Mouse (Mus musculus) G1E-ER4 (cell line): ENCODE results near the gene Coa4. TPM values are rescaled to one million over a fixed set of nuclear protein-coding genes. Genes with fewer than 3 reads are reported as not detected.

Experiments used
- GATA1 ChIP-seq: IDR thresholded peaks from one replicate; pipeline ENCODE4 v1.8.0; 2012; ENCODE audit warnings: low read length, inconsistent platforms
- polyA plus RNA-seq: library from polyadenylated mRNA; stranded (reverse); fragments of >175 nt; gene quantifications from 2 replicates; pipeline ENCODE4 v1.2.3, GENCODE M21; 2012

Coa4 gene
- polyA plus RNA-seq, 1 experiment = 13.4 TPM

DNA sequence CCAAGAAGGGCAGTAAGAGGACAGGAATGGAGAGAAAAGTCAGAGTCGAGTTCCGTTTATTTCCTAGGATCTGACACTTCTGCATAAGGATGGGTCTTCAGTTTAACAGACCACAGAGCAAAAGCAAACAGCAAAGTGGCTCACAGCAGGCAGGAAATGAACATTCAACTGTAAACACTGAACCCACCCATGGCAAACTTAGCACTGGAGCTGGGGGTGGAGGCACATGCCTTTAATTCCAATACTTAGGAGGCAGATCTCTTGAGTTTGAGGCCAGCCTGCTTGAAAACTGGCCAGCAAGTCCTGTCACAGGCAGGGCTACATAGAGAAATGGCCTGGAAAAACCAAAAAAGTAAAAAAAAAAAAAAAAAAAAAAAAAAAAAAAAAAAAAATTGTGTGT, 3.4 kb upstream of the Coa4 start:
- no peak for TF ChIP-seq GATA1

- no peak for TF ChIP-seq GATA1
These were observed 2.7 kb upstream of the Coa4 start for GRCm38 (mm10) chr7:100534216-100534615.

GRCm38 (mm10) chr7:100535831-100536230, 1.0 kb upstream of the Coa4 start:
- no peak for TF ChIP-seq GATA1

- TF ChIP-seq GATA1 = no peak
These were observed 640 bp downstream of the Coa4 start for GRCm38 (mm10) chr7:100537519-100537902.

DNA sequence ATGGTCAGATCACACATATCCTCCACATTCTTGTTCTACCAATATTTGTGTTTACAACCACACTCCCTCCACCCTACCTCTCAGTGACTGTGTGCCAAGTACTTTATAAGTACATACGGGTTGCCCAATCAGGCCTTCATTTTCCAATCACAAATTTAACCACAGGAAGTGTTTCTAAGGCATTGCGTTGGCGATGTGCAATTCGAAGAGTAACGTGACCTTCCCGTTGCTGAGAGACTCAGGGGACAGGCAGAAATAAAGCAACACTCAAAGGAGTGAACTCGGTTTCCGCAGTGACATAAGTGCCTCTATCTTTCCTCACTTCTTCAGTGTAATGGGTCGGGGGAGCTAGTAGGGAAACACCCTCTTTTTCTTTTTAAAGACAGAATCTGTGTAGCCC, 2.6 kb downstream of the Coa4 start:
- TF ChIP-seq GATA1 = no peak

DNA sequence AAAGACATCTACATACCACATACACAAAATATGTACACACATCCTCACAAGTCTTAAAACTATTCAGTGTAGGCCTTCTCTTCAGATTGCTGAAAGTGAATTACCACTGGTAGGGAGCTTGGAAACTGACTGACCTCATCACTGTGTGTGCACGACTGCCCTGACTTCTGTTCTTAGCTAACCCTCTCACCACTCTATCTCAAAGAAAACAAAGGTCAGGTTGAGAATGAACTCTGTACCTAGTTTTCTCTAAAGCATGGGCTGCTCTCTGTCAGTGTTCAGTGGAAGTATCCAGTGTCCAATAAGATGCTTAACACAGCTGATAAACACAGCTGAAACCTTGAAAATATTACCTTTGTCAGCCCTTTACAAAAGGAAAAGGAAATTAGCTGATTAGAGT, 7.6 kb downstream of the Coa4 start:
- TF ChIP-seq GATA1 = no peak

- TF ChIP-seq GATA1 = no peak
These were observed 10.8 kb downstream of the Coa4 start for GRCm38 (mm10) chr7:100547631-100548030.

DNA sequence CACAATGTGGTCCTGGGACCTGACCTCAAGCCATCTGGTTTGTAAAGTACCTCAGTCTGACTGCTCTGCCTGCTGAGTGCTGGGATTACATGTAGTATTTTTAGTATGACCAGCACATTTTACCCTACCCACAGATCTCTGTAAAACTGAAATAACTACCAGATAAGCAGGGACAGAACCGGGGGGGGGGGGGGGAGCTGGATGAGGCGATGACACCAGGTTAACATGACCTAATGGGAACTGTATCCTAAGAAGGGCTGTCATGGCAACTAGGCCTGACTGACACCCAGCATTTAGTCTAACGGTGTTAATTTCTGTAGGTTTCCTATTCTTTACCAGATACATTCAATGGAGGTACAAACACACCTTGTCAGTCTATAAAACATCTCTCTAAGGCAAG, 12.9 kb downstream of the Coa4 start:
- TF ChIP-seq GATA1 = no peak

DNA sequence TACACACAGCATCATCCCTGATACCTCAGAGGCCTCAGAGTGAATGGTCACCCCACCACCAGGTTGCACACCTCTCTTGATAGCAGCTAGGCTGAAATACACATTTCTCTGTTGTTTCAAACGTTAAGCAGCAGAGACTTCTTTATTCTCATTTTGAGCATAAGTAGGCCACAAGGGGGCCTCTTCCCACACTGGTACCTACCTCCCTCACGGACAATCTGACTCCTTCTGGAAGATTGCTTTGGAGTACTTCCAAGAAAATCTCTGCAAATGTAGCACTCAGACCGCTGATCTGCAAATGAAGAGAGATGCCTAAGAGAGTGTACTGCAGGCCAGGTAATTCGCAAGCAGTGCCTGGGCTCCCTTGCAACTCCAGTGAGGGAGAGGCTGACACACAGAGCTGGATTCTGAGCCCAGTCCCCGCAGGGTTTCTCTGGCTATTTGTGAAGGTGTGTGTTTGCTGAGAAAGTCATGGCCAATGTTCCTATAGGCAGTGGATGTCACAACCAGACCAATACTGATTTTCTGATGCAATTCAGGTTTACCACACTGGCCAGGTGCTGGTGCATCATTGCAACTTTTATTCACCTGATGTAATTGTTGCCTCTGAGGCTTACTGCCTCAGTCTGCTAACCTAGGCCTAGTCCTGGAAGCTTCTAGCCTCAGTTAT, 13.6 kb downstream of the Coa4 start:
- no peak for TF ChIP-seq GATA1

- TF ChIP-seq GATA1 = no peak
These were observed 18.1 kb downstream of the Coa4 start for GRCm38 (mm10) chr7:100554939-100555338.

- TF ChIP-seq GATA1 = no peak
These were observed 18.6 kb downstream of the Coa4 start for GRCm38 (mm10) chr7:100555431-100555951.

DNA sequence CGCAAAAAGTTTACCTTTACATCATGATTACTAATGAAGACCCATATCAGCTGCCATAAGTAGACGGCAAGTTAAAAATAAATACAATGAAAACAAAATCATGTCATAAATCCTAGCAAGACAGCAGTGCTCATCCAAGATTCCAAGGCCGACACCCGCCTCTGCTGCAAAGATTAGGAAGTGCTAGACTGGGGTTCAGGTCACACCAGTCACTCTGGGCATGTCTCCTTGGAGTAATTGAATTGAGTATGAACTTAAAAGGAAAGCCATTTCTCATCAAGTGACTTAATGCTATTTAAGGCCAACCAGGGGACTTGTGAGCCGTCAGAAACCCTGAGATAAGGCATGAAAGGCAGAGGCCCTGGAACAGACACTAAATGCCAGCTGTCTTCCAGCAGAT, 20.4 kb downstream of the Coa4 start:
- no peak for TF ChIP-seq GATA1

DNA sequence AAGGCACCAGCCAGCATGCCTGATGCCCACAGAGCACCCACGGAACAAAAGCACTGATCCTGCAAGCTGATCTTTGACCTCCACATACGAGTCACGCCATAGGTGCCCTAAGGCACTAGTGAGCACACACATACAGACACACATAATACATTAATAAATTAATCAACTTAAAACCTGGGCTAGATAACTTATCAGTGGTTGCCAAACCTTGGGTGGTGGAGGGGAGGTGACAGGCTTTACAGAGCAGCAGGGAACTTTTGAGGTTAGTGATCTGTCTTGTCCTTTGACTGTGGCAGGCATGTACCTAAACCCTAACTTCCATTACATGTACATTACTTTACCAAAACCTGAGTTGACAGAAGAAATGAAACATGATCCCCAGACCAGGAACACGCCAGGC, 22.5 kb downstream of the Coa4 start:
- no peak for TF ChIP-seq GATA1

GRCm38 (mm10) chr7:100561861-100562587, 25.2 kb downstream of the Coa4 start:
- TF ChIP-seq GATA1 = no peak

- no peak for TF ChIP-seq GATA1
These were observed 33.0 kb downstream of the Coa4 start for GRCm38 (mm10) chr7:100569907-100570306.

- TF ChIP-seq GATA1 = no peak
These were observed 34.3 kb downstream of the Coa4 start for GRCm38 (mm10) chr7:100570930-100571715.

GRCm38 (mm10) chr7:100572061-100572460, 35.2 kb downstream of the Coa4 start:
- TF ChIP-seq GATA1 = no peak
